Mouse (Mus musculus): Measurements from ENCODE around the gene Arhgap22.

The Arhgap22 gene

GRCm38 (mm10) chr14:33213823-33214766 lies at the start of gene Arhgap22:
Gene Arhgap22 (plus strand): TSS chr14:33214026.
- DNase-seq (ENCODE audit: low read depth, low spot score): peak; percentile 58

- no peak for DNase-seq (ENCODE audit: low read depth, low spot score)
Measured at GRCm38 (mm10) chr14:33168750-33169149, 45.1 kb upstream of the Arhgap22 start.

- no peak for DNase-seq (ENCODE audit: low read depth, low spot score)
Measured at GRCm38 (mm10) chr14:33171942-33172341, 41.9 kb upstream of the Arhgap22 start.

GRCm38 (mm10) chr14:33175059-33175821 lies 38.6 kb upstream of the Arhgap22 start:
- DNase-seq (ENCODE audit: low read depth, low spot score): no peak

GRCm38 (mm10) chr14:33180102-33180501 lies 33.7 kb upstream of the Arhgap22 start:
- no peak for DNase-seq (ENCODE audit: low read depth, low spot score)

- no peak for DNase-seq (ENCODE audit: low read depth, low spot score)
Measured at GRCm38 (mm10) chr14:33185068-33185800, 28.6 kb upstream of the Arhgap22 start, which contains the start of gene Wdfy4. Gene Wdfy4 (minus strand): TSS chr14:33185508.

- no peak for DNase-seq (ENCODE audit: low read depth, low spot score)
Measured at GRCm38 (mm10) chr14:33187201-33187600, 26.6 kb upstream of the Arhgap22 start.

GRCm38 (mm10) chr14:33189230-33189629 lies 24.6 kb upstream of the Arhgap22 start:
- DNase-seq (ENCODE audit: low read depth, low spot score): no peak

- no peak for DNase-seq (ENCODE audit: low read depth, low spot score)
Measured at GRCm38 (mm10) chr14:33189849-33190423, 23.9 kb upstream of the Arhgap22 start.

GRCm38 (mm10) chr14:33190646-33191045 lies 23.2 kb upstream of the Arhgap22 start:
- no peak for DNase-seq (ENCODE audit: low read depth, low spot score)

GRCm38 (mm10) chr14:33193762-33194161 lies 20.1 kb upstream of the Arhgap22 start:
- no peak for DNase-seq (ENCODE audit: low read depth, low spot score)

GRCm38 (mm10) chr14:33194241-33194640 lies 19.6 kb upstream of the Arhgap22 start:
- DNase-seq (ENCODE audit: low read depth, low spot score): no peak

GRCm38 (mm10) chr14:33202161-33202560 lies 11.7 kb upstream of the Arhgap22 start:
- no peak for DNase-seq (ENCODE audit: low read depth, low spot score)

GRCm38 (mm10) chr14:33202885-33203284 lies 10.9 kb upstream of the Arhgap22 start:
- no peak for DNase-seq (ENCODE audit: low read depth, low spot score)

- no peak for DNase-seq (ENCODE audit: low read depth, low spot score)
Measured at GRCm38 (mm10) chr14:33203777-33204176, 10.0 kb upstream of the Arhgap22 start.

GRCm38 (mm10) chr14:33205280-33205965 lies 8.4 kb upstream of the Arhgap22 start:
- DNase-seq (ENCODE audit: low read depth, low spot score): no peak

- no peak for DNase-seq (ENCODE audit: low read depth, low spot score)
Measured at GRCm38 (mm10) chr14:33207011-33207410, 6.8 kb upstream of the Arhgap22 start.

GRCm38 (mm10) chr14:33208331-33208730 lies 5.5 kb upstream of the Arhgap22 start:
- no peak for DNase-seq (ENCODE audit: low read depth, low spot score)

GRCm38 (mm10) chr14:33210806-33211205 lies 3.0 kb upstream of the Arhgap22 start:
- no peak for DNase-seq (ENCODE audit: low read depth, low spot score)

- no peak for DNase-seq (ENCODE audit: low read depth, low spot score)
Measured at GRCm38 (mm10) chr14:33212271-33212957, 1.4 kb upstream of the Arhgap22 start.

All from CD4-positive helper T cell, adult 2 months (primary cell).